Mouse (Mus musculus) midbrain, postnatal 0 days (tissue): Measurements from ENCODE around the gene Senp6. TPM values are rescaled to one million over a fixed set of nuclear protein-coding genes. Genes with fewer than 3 reads are reported as not detected.
"Not testable (repeated sequence)": the region's sequence is repeated elsewhere in the genome, so short reads cannot be mapped to it uniquely, and the experiment has no call there.

Experiments used
- ATAC-seq: fragments of 200-750 bp; cut with Nextera tagmentation; 2 replicates; pipeline ENCODE4 v1.8.0; 2017; ENCODE audit warnings: moderate number of reproducible peaks, mild to moderate bottlenecking, moderate TSS enrichment, moderate library complexity; ENCODE audit not compliant: low FRiP score
- DNase-seq: peaks from one replicate; pipeline ENCODE4 v3.0.0-alpha.2; 2015; ENCODE audit warnings: low spot score
- H3K27ac ChIP-seq: fragments of 300-500 bp; sonication (generic); 2 replicates; pipeline ENCODE4 v1.5.1; 2014; ENCODE audit warnings: low read depth, mild to moderate bottlenecking, low read length, mixed read lengths
- H3K27me3 ChIP-seq: fragments of 300-500 bp; sonication (generic); 2 replicates; pipeline ENCODE4 v1.6.1; 2014; ENCODE audit warnings: low read length, control low read depth, mixed read lengths; ENCODE audit not compliant: insufficient read depth
- H3K36me3 ChIP-seq: fragments of 300-500 bp; sonication (generic); 2 replicates; pipeline ENCODE4 v1.6.1; 2014; ENCODE audit warnings: low read length, control low read depth, mixed read lengths; ENCODE audit not compliant: insufficient read depth
- H3K4me1 ChIP-seq: fragments of 300-500 bp; sonication (generic); 2 replicates; pipeline ENCODE4 v1.6.1; 2014; ENCODE audit warnings: mild to moderate bottlenecking, control low read depth, antibody characterized with exemption, low read length, mixed read lengths; ENCODE audit not compliant: insufficient read depth
- H3K4me2 ChIP-seq: fragments of 300-500 bp; sonication (generic); 2 replicates; pipeline ENCODE4 v1.6.1; 2014; ENCODE audit warnings: low read depth, mild to moderate bottlenecking, low read length, mixed read lengths; ENCODE audit not compliant: poor library complexity, severe bottlenecking
- H3K4me3 ChIP-seq: fragments of 300-500 bp; sonication (generic); 2 replicates; pipeline ENCODE4 v1.5.1; 2014; ENCODE audit warnings: low read depth, mild to moderate bottlenecking, low read length, moderate library complexity
- H3K9ac ChIP-seq: fragments of 300-500 bp; sonication (generic); replicated peaks from 2 replicates; pipeline ENCODE4 v1.6.1; 2014; ENCODE audit warnings: mild to moderate bottlenecking, low read length, moderate library complexity, mixed read lengths; ENCODE audit not compliant: poor library complexity, severe bottlenecking
- H3K9me3 ChIP-seq: fragments of 300-500 bp; sonication (generic); 2 replicates; pipeline ENCODE4 v1.6.1; 2016; ENCODE audit warnings: low read length, control low read depth
- CTCF ChIP-seq: IDR thresholded peaks from 2 replicates; pipeline ENCODE4 v1.5.1; 2016; ENCODE audit warnings: antibody characterized with exemption, mild to moderate bottlenecking
- WGBS: fragments of 180-500 bp; shearing (Covaris S2); extraction: QIAGEN DNeasy Blood & Tissue Kit; methylation state at CpG from one replicate; pipeline ENCODE4 v1.1.7; 2014; 5-methylcytosine and 5-hydroxymethylcytosine counted together
- polyA plus RNA-seq: library from polyadenylated mRNA; unstranded; fragments of >200 nt; fragmentation: Nextera tagmentation; extraction: Ambion mirVana; gene quantifications from 2 replicates; pipeline ENCODE4 v1.2.1, GENCODE M21; 2015
- total RNA-seq: library from RNA; depleted of rRNA; stranded (reverse); fragments of >200 nt; gene quantifications from 2 replicates; pipeline ENCODE4 v1.2.3, GENCODE M21; 2014

Senp6 gene
- total and polyA plus RNA-seq, 2 experiments from 2014 or later, result 43.7 to 88.0 TPM

DNA sequence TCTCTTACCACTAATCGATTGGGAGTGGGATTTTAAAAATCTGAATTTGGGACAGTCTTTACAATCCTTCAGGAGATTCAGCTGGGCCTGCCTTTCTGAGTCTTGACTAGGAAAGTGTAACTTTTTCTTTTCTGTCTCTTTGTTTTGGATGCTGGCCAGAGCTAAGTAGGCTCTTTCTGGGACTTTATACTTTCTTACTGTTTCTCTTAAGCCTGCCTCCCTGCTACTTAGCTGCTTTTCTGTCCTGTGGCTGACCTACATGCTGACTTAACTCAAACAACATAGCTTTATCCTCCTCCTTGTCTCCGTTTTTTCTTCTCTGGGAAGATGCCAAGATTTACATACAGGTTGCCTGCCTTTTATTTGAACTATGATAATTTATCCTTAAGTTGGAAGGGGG lies 19.0 kb downstream of the Senp6 start:
- ATAC-seq, result no peak
- Histone ChIP-seq H3K4me1 (no peaks in the 10 kb centered on the region), H3K4me3 (no peak overlapping the region), H3K27ac (no peak overlapping the region), H3K27me3 (no peaks in the 10 kb centered on the region), H3K9me3 (no peaks in the 10 kb centered on the region), H3K4me2 (no peak overlapping the region), H3K9ac (no peak overlapping the region), H3K36me3 (no peaks in the 10 kb centered on the region)
- TF ChIP-seq CTCF, result no peak
- 33% methylated on average over 2 of the region's 2 CpGs for WGBS
- DNase-seq, result no peak

DNA sequence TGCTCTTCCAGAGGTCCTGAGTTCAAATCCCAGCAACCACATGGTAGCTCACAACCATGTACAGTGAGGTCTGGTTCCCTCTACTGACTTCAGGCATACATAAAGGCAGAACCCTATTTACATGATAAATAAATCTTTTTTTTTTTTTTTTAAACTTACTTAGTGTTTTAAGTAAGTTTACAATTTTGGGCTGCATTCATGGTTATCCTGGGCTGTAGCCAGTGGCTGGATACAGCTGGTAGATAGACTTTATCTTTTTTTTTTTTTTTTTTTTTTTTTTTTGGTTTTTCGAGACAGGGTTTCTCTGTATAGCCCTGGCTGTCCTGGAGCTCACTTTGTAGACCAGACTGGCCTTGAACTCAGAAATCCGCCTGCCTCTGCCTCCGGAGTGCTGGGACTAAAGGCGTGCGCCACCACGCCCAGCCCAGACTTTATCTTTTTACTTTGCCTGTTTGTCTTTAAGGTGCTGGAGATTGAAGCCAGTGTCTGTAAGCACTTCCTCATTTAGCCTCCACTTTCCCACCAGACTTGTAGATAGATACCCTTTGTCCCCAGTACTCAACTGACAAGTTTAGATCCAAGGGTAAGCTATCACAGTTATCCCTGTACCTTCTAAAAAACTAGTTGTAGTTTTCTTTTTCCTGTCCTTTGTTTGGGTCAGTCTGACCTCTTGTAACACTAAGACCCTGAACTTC lies 19.7 kb downstream of the Senp6 start:
- whole genome bisulfite sequencing, result 100% methylated on average over 5 of the region's 6 CpGs
- H3K9me3 ChIP-seq, ATAC-seq, DNase-seq, H3K4me2 ChIP-seq, H3K36me3 ChIP-seq, H3K9ac ChIP-seq, H3K27me3 ChIP-seq, H3K4me1 ChIP-seq, H3K27ac ChIP-seq, H3K4me3 ChIP-seq: not testable (repeated sequence)

DNA sequence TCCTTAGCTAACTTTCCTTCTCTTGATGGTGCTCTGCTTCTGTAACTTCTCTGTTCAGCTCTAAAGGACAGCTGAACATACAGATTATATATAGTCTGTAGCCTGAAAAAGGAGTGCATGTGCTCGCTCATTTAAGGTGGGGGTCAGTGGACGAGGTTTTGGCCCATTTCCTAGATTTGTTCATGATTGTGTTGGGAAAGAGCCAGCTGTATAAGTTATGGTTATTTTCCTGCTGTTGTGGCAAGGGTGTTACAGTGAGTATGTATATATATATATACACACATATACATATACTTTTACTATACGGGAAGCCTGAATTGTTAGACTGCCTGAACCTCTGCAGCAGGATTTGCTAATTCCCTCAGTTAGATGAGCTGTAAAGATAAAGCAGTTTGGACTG lies 22.7 kb downstream of the Senp6 start:
- H3K27ac ChIP-seq, result no peak overlapping the region
- no peak overlapping the region for H3K4me3 ChIP-seq
- no peak overlapping the region for H3K9ac ChIP-seq
- no peak overlapping the region for H3K4me2 ChIP-seq
- no peaks in the 10 kb centered on the region for H3K4me1 ChIP-seq
- H3K9me3 ChIP-seq, result no peaks in the 10 kb centered on the region
- 76% methylated on average over 3 of the region's 3 CpGs for WGBS
- no peaks in the 10 kb centered on the region for H3K27me3 ChIP-seq
- no peaks in the 10 kb centered on the region for H3K36me3 ChIP-seq
- DNase-seq, result no peak
- no peak for TF ChIP-seq CTCF
- no peak for ATAC-seq

DNA sequence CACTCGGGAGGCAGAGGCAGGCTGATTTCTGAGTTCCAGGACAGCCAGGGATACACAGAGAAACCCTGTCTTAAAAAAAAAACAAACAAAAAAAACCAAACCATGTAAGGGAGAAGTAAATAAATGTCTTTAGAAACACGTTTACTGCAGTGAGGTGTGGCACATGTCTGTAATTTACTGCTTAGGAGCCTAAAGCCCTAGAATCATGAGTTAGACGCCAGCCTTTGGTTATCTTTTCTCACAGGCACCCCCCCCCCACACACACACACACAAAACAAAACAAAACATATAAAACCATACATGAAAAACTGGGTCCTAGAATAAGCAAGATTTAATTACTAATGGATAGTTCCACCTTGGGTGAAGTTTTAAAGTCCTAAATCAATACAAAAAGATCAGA lies 29.6 kb downstream of the Senp6 start:
- Histone ChIP-seq H3K4me3 (no peak overlapping the region), H3K27ac (no peak overlapping the region), H3K9me3 (no peaks in the 10 kb centered on the region), H3K27me3 (no peaks in the 10 kb centered on the region), H3K4me2 (no peak overlapping the region), H3K9ac (no peak overlapping the region), H3K4me1 (no peaks in the 10 kb centered on the region), H3K36me3 (peaks cover 3% of the 10 kb centered on the region; the same call in 1 of the 2 replicates)
- DNase-seq (no peak), ATAC-seq (no peak)
- WGBS, result 88% methylated on average over 3 of the region's 3 CpGs
- TF ChIP-seq CTCF, result no peak

DNA sequence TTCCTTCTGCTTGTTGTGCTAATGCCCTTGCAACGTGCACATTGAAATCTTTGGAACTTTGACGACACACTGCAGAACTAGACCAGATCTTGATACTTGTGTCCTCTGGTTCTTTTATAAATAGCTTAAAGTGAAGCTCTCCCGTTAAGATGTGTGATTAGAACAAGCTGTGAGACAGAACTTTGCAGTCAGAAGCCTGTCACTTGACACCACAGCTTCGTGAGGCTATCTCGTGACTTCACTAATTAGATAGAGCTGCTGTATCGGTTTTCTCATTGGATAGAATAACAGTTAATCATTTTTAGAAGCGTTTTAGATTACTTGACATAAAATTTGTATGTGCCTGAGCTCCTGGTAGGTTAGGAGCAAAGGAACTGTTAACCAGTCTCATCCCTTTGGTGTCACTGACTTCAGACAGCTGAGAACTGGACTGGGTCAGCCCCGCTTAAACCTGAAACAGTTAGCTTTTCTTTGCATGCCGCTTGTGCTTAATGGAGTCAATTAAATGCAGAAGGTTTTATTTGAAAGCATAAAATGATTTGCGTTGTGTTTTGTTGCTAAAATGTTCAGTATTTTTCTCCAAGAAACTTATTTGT lies 79.4 kb downstream of the Senp6 start:
- no peak for TF ChIP-seq CTCF
- H3K4me2 ChIP-seq, result no peak overlapping the region
- no peaks in the 10 kb centered on the region for H3K9me3 ChIP-seq
- H3K4me3 ChIP-seq, result no peak overlapping the region
- no peaks in the 10 kb centered on the region for H3K4me1 ChIP-seq
- ATAC-seq (no peak), DNase-seq (no peak)
- H3K9ac ChIP-seq, result no peak overlapping the region
- no peaks in the 10 kb centered on the region for H3K27me3 ChIP-seq
- 88% methylated on average over 10 of the region's 10 CpGs for WGBS
- peaks cover 24% of the 10 kb centered on the region for H3K36me3 ChIP-seq
- H3K27ac ChIP-seq, result no peak overlapping the region

DNA sequence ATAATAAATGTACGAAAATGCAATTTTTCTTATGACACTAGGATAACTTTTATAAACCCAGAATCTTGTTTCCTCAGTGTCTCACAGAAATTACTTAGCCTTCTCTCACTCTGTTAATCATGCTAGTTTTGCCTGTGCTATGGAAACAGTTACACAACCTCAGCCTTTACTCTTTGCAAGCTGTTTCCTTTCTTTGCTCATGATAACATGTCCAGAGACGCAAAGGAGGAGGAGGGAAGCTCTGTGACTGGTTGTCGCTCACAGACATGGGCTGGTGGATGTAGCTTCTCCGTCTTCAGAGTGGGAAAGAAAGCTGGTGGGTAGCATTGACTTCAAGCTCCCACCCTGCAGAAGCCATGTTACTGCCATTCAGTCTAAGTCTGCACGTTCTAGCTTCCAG lies 82.9 kb downstream of the Senp6 start:
- no peak overlapping the region for H3K4me2 ChIP-seq
- no peak overlapping the region for H3K27ac ChIP-seq
- no peak for ATAC-seq
- no peak overlapping the region for H3K4me3 ChIP-seq
- 89% methylated on average over 5 of the region's 5 CpGs for WGBS
- no peak for DNase-seq
- no peaks in the 10 kb centered on the region for H3K9me3 ChIP-seq
- no peak for TF ChIP-seq CTCF
- no peaks in the 10 kb centered on the region for H3K4me1 ChIP-seq
- no peaks in the 10 kb centered on the region for H3K27me3 ChIP-seq
- no peak overlapping the region for H3K9ac ChIP-seq
- H3K36me3 ChIP-seq, result peaks cover 8% of the 10 kb centered on the region; the same call in 1 of the 2 replicates
